Mouse (Mus musculus) CD4-positive naive resting alpha-beta T cell, adult 76 days (primary cell): Measurements from ENCODE around the gene Gnptab. TPM values are rescaled to one million over a fixed set of nuclear protein-coding genes. Genes with fewer than 3 reads are reported as not detected.

Experiments used
- total RNA-seq: library from RNA; stranded (reverse); gene quantifications from one replicate; pipeline ENCODE4 v1.2.4, GENCODE M21; 2023

Gene Gnptab
- 37.0 TPM for total RNA-seq

DNA sequence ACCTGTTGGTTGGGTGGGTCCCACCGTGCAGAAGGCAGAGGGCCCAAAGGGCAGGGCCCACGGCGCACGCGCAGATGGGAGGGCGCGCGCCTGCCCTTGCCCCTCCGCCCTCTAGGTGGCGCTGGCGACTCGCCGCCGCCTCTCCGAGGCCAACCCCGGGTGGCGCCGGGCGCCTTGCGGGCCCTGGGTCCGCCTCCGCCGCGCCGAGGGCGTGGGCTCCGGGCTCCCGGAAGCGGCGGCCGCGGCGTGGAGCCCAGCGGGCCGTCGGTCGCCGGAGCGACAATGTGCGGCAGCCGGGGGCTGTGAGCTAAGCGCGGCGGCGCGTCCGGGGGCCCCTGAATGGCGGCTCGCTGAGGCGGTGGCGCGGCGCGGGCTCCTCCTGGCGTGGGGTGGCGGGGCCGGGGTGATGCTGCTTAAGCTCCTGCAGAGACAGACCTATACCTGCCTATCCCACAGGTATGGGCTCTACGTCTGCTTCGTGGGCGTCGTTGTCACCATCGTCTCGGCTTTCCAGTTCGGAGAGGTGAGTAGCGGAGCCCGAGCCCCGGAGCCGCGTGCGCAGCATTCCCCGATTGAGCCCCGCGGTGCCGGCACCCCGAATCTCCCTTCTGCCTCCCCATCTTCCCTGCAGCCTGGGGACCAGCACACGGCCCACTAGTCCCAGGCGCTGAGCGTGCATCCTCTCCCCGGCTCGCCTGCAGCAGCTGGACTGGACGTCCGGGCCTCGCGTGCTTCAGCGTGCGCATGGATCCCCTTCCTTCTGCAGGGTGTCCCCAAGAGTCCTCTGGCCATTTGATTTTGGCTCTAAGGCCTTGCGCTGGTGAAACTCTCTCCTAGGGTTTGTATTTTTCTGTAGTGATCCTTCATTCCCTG, at the start of gene Gnptab, which contains the start of gene Dram1:
Gene Gnptab, plus strand, starts transcription at position 120 of the 873 bp plus-strand sequence.
Gene Dram1, minus strand, starts transcription at position 68 of the 873 bp plus-strand sequence.

DNA sequence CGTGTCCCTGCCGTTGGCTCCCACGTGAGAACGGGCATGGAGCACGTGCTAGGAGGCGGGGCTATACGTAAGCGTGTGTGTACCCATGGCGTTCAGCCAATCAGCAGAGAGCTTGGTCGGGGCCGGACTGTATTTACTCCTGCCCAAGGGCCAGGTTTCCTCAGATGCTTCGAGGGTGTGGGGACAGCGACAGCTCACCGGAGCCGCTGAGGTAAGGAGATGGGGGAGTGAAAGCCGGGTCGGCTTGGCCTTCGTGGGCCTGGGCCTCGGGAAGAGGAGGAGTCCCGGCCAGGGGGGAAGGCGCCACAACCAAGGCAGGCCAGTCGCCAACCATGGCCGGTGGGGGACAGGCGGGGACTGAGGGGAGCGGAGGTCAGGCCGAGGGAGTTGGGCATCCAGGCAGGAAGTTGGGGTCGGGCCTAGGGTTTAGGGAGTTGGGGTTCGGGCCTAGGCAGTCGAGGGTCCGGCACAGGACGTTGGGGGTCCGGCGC, 80.6 kb downstream of the Gnptab start, which contains the start of gene Sycp3:
Gene Sycp3, plus strand, starts transcription at position 68 of the 491 bp plus-strand sequence.

Other genes with a start within 250 kb of the Gnptab start
- gene Parpbp, start 232.2 kb upstream of the Gnptab start, total RNA-seq, result not detected
- gene Nup37, start 232.1 kb upstream of the Gnptab start, total RNA-seq, result 4.8 TPM
- gene Washc3, start 178.0 kb upstream of the Gnptab start, total RNA-seq, result 55.6 TPM
- gene Dram1, start 52 bp upstream of the Gnptab start, total RNA-seq, result 0.38 TPM
- gene Sycp3, start 80.4 kb downstream of the Gnptab start, total RNA-seq, result 1.1 TPM
- 3.3 TPM for gene Chpt1, start 124.9 kb downstream of the Gnptab start, total RNA-seq
- gene Mybpc1, start 226.0 kb downstream of the Gnptab start, total RNA-seq, result not detected